Mouse (Mus musculus): ENCODE measurements at regions not wholly inside any gene's neighbourhood (a gene's known extent, or its start where the extent isn't known, plus 50 kb on each side); places are given as distances from the start of the nearest gene placed in this dataset.

GRCm38 (mm10) chr2:72628626-72629470 is 152.9 kb downstream of the Cdca7 start:
- H3K9me3 ChIP-seq (replicated peaks; ENCODE audit: insufficient read depth, low read length): no peaks in the 10 kb centered on the region
- H3K27ac ChIP-seq (ENCODE audit: control insufficient read depth, low read depth, low read length): no peak overlapping the region
- H3K79me2 ChIP-seq (ENCODE audit: control insufficient read depth, insufficient read depth, low read length, poor library complexity): no peaks in the 10 kb centered on the region
- no peak overlapping the region for H3K4me3 ChIP-seq (ENCODE audit: control insufficient read depth in 1 of 2, insufficient read depth in 1 of 2, low read depth in 2 of 2, low read length in 2 of 2)
- no peaks in the 10 kb centered on the region for H3K36me3 ChIP-seq (ENCODE audit: control insufficient read depth in 1 of 2, insufficient read depth in 2 of 2, low read length in 2 of 2)
- no peak for TF ChIP-seq GATA1 (IDR thresholded peaks at IDR 0.05; ENCODE audit: low read depth, low read length)
- TF ChIP-seq NELFE (IDR thresholded peaks at IDR 0.05; ENCODE audit: low read depth, low read length): no peak
- TF ChIP-seq CHD1 (IDR thresholded peaks at IDR 0.05; ENCODE audit: low read depth, low read length): no peak
- no peak for TF ChIP-seq TAL1 (IDR thresholded peaks at IDR 0.05; ENCODE audit: low read length)
- TF ChIP-seq NRF1 (IDR thresholded peaks at IDR 0.05; ENCODE audit: insufficient read depth, low read depth, low read length, poor library complexity, severe bottlenecking): no peak
- no peak for TF ChIP-seq ELF1 (IDR thresholded peaks at IDR 0.05; ENCODE audit: low read depth, low read length)
- no peak for DNase-seq (ENCODE audit: low read depth, low spot score)
- no peaks in the 10 kb centered on the region for H3K4me1 ChIP-seq (ENCODE audit: control insufficient read depth in 1 of 2, insufficient read depth in 2 of 2, low read length in 2 of 2)
- H3K9ac ChIP-seq (ENCODE audit: control insufficient read depth, low read depth, low read length, poor library complexity, severe bottlenecking): no peak overlapping the region
- H3K27me3 ChIP-seq (ENCODE audit: control insufficient read depth in 1 of 2, insufficient read depth in 2 of 2, low read length in 2 of 2): peaks cover 0 to 9% of the 10 kb centered on the region in 2 experiments; a peak in 3 of 4 replicates

- H3K27me3 ChIP-seq (ENCODE audit: control insufficient read depth in 1 of 2, insufficient read depth in 2 of 2, low read length in 2 of 2): peaks cover 0 to 9% of the 10 kb centered on the region in 2 experiments; a peak in 3 of 4 replicates
- no peak overlapping the region for H3K27ac ChIP-seq (ENCODE audit: control insufficient read depth, low read depth, low read length)
- H3K36me3 ChIP-seq (ENCODE audit: control insufficient read depth in 1 of 2, insufficient read depth in 2 of 2, low read length in 2 of 2): no peaks in the 10 kb centered on the region
- H3K4me3 ChIP-seq (ENCODE audit: control insufficient read depth in 1 of 2, insufficient read depth in 1 of 2, low read depth in 2 of 2, low read length in 2 of 2): no peak overlapping the region
- H3K9ac ChIP-seq (ENCODE audit: control insufficient read depth, low read depth, low read length, poor library complexity, severe bottlenecking): no peak overlapping the region
- no peak for DNase-seq (ENCODE audit: low read depth, low spot score)
- no peaks in the 10 kb centered on the region for H3K9me3 ChIP-seq (replicated peaks; ENCODE audit: insufficient read depth, low read length)
- H3K4me1 ChIP-seq (ENCODE audit: control insufficient read depth in 1 of 2, insufficient read depth in 2 of 2, low read length in 2 of 2): no peaks in the 10 kb centered on the region
- TF ChIP-seq UBTF (IDR thresholded peaks at IDR 0.05; ENCODE audit: borderline replicate concordance, insufficient read depth, low read depth, low read length) (no peak), CHD2 (IDR thresholded peaks at IDR 0.05; ENCODE audit: low read length) (no peak), NELFE (IDR thresholded peaks at IDR 0.05; ENCODE audit: low read depth, low read length) (no peak), MYC (IDR thresholded peaks at IDR 0.05; ENCODE audit: low read depth, low read length) (no peak), TBP (IDR thresholded peaks at IDR 0.05; ENCODE audit: low read depth, low read length) (no peak), GABPA (IDR thresholded peaks at IDR 0.05; ENCODE audit: low read depth, low read length) (no peak), RAD21 (IDR thresholded peaks at IDR 0.05; ENCODE audit: low read depth, low read length) (no peak), SIN3A (IDR thresholded peaks at IDR 0.05; ENCODE audit: low read length) (no peak), USF2 (IDR thresholded peaks at IDR 0.05; ENCODE audit: borderline replicate concordance in 1 of 2, insufficient read depth in 1 of 2, low read depth in 1 of 2, low read length in 2 of 2) (no peak), HCFC1 (IDR thresholded peaks at IDR 0.05; ENCODE audit: low read depth, low read length) (no peak), TCF12 (IDR thresholded peaks at IDR 0.05; ENCODE audit: low read depth, low read length) (no peak), ZNF384 (IDR thresholded peaks at IDR 0.05; ENCODE audit: low read depth, low read length) (no peak), MXI1 (IDR thresholded peaks at IDR 0.05; ENCODE audit: low read depth, low read length) (no peak), SMC3 (IDR thresholded peaks at IDR 0.05; ENCODE audit: low read depth, low read length) (no peak), NRF1 (IDR thresholded peaks at IDR 0.05; ENCODE audit: insufficient read depth, low read depth, low read length, poor library complexity, severe bottlenecking) (no peak), CTCF (IDR thresholded peaks at IDR 0.05 in 2 of 3, conservative IDR thresholded peaks at IDR 0.05 in 1 of 3; ENCODE audit: control insufficient read depth in 1 of 3, insufficient read depth in 1 of 3, low read depth in 2 of 3, low read length in 3 of 3, poor library complexity in 1 of 3, severe bottlenecking in 1 of 3) (no peak), POLR2A (IDR thresholded peaks at IDR 0.05; ENCODE audit: control insufficient read depth in 1 of 2, insufficient read depth in 1 of 2, low read depth in 1 of 2, low read length in 2 of 2, poor library complexity in 1 of 2) (no peak)
- H3K79me2 ChIP-seq (ENCODE audit: control insufficient read depth, insufficient read depth, low read length, poor library complexity): no peaks in the 10 kb centered on the region
These were observed 153.9 kb downstream of the Cdca7 start for GRCm38 (mm10) chr2:72629691-72630461.

All from MEL (cell line).